Mouse (Mus musculus) hindbrain, embryonic 16.5 days (tissue): ENCODE measurements around the gene Ndufb3. TPM values are rescaled to one million over a fixed set of nuclear protein-coding genes. Genes with fewer than 3 reads are reported as not detected.
A peak's percentile ranks its signal among the peaks of the same experiment; 100 is the strongest.
"Not testable (repeated sequence)": the region's sequence is repeated elsewhere in the genome, so short reads cannot be mapped to it uniquely, and the experiment has no call there.

ENCODE experiments used
- ATAC-seq: fragments of 200-750 bp; cut with Nextera tagmentation; 2 replicates; pipeline ENCODE4 v1.8.0; 2017; ENCODE audit warnings: moderate TSS enrichment, moderate library complexity
- H3K27ac ChIP-seq: fragments of 300-500 bp; sonication (generic); 2 replicates; pipeline ENCODE4 v1.5.1; 2014; ENCODE audit warnings: low read depth, mild to moderate bottlenecking, control low read depth, low read length, moderate library complexity
- H3K27me3 ChIP-seq: fragments of 300-500 bp; sonication (generic); replicated peaks from 2 replicates; pipeline ENCODE4 v1.6.1; 2014; ENCODE audit warnings: low read length; ENCODE audit not compliant: control insufficient read depth, insufficient read depth
- H3K36me3 ChIP-seq: fragments of 300-500 bp; sonication (generic); 2 replicates; pipeline ENCODE4 v1.6.1; 2014; ENCODE audit warnings: mild to moderate bottlenecking, low read length, moderate library complexity, mixed read lengths; ENCODE audit not compliant: control insufficient read depth, insufficient read depth
- H3K4me1 ChIP-seq: fragments of 300-500 bp; sonication (generic); 2 replicates; pipeline ENCODE4 v1.6.1; 2014; ENCODE audit warnings: low read depth, low read length; ENCODE audit not compliant: control insufficient read depth, insufficient read depth
- H3K4me2 ChIP-seq: fragments of 300-500 bp; sonication (generic); 2 replicates; pipeline ENCODE4 v1.6.1; 2014; ENCODE audit warnings: mild to moderate bottlenecking, low read length, control low read depth, moderate library complexity
- H3K4me3 ChIP-seq: fragments of 300-500 bp; sonication (generic); 2 replicates; pipeline ENCODE4 v1.5.1; 2014; ENCODE audit warnings: mild to moderate bottlenecking, low read length, control low read depth, moderate library complexity
- H3K9ac ChIP-seq: fragments of 300-500 bp; sonication (generic); 2 replicates; pipeline ENCODE4 v1.6.1; 2014; ENCODE audit warnings: low read depth, mild to moderate bottlenecking, control low read depth, low read length, moderate library complexity
- H3K9me3 ChIP-seq: fragments of 300-500 bp; sonication (generic); 2 replicates; pipeline ENCODE4 v1.6.1; 2014; ENCODE audit warnings: mild to moderate bottlenecking, low read length, moderate library complexity; ENCODE audit not compliant: control insufficient read depth
- WGBS: fragments of 180-500 bp; shearing (Covaris S2); extraction: QIAGEN DNeasy Blood & Tissue Kit; methylation state at CpG from one replicate; pipeline ENCODE4 v1.1.7; 2014; 5-methylcytosine and 5-hydroxymethylcytosine counted together
- polyA plus RNA-seq: library from polyadenylated mRNA; unstranded; fragments of >200 nt; fragmentation: Nextera tagmentation; extraction: Ambion mirVana; gene quantifications from 2 replicates; pipeline ENCODE4 v1.2.1, GENCODE M21; 2015

Ndufb3 gene
- polyA plus RNA-seq, result 167 and 196 TPM in 2 replicates

GRCm38 (mm10) chr1:58586171-58586997 is at the start of gene Ndufb3, which contains the start of gene Fam126b:
Ndufb3 (plus strand) TSS chr1:58586384.
Fam126b (minus strand) TSS chr1:58586323.
- Histone ChIP-seq H3K4me3 (peak within 1 kb of the TSS; percentile 92), H3K27ac (peak within 1 kb of the TSS; percentile 87), H3K9ac (peak within 1 kb of the TSS; percentile 91), H3K36me3 (peaks cover 1% of the 10 kb centered on the region; the same call in 1 of the 2 replicates), H3K27me3 (no peaks in the 10 kb centered on the region), H3K4me2 (peak within 1 kb of the TSS; percentile 90), H3K9me3 (no peaks in the 10 kb centered on the region), H3K4me1 (peaks cover 12% of the 10 kb centered on the region)
- peak; percentile 99 for ATAC-seq
- WGBS, result under 1% methylated on average over 39 of the region's 41 CpGs

- ATAC-seq, result no peak
- no peaks in the 10 kb centered on the region for H3K27me3 ChIP-seq
- H3K4me3 ChIP-seq, result no peak overlapping the region
- no peaks in the 10 kb centered on the region for H3K4me1 ChIP-seq
- H3K9me3 ChIP-seq, result no peaks in the 10 kb centered on the region
- H3K36me3 ChIP-seq, result peaks cover 29% of the 10 kb centered on the region
- no peak overlapping the region for H3K4me2 ChIP-seq
- WGBS, result 90% methylated on average over 1 of the region's 1 CpGs
- no peak overlapping the region for H3K9ac ChIP-seq
- H3K27ac ChIP-seq, result no peak overlapping the region
Observed at GRCm38 (mm10) chr1:58541386-58541785, 44.8 kb upstream of the Ndufb3 start.

DNA sequence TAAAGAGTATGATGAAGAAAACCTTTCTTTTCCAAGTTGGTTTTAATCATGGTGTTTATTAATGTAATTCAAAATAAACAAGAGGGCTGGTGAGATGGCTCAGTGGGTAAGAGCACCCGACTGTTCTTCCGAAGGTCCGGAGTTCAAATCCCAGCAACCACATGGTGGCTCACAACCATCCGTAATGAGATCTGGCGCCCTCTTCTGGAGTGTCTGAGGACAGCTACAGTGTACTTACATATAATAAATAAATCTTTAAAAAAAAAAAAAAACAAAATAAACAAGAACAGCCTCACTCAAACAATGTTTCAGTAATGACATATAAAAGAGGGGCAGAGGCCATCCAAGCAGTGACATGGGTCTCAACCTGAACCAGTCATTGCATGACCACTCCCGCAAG is 25.8 kb upstream of the Ndufb3 start:
- H3K9ac ChIP-seq, H3K4me2 ChIP-seq, H3K36me3 ChIP-seq, H3K27ac ChIP-seq, ATAC-seq, H3K27me3 ChIP-seq, H3K4me3 ChIP-seq, H3K4me1 ChIP-seq, H3K9me3 ChIP-seq: not testable (repeated sequence)
- 93% methylated on average over 6 of the region's 6 CpGs for WGBS

- 94% methylated on average over 1 of the region's 1 CpGs for WGBS
- Histone ChIP-seq H3K9ac (no peak overlapping the region), H3K9me3 (no peaks in the 10 kb centered on the region), H3K27me3 (no peaks in the 10 kb centered on the region), H3K4me3 (no peak overlapping the region), H3K27ac (no peak overlapping the region), H3K36me3 (no peaks in the 10 kb centered on the region), H3K4me2 (no peak overlapping the region), H3K4me1 (no peaks in the 10 kb centered on the region)
- ATAC-seq, result no peak
Observed at GRCm38 (mm10) chr1:58562455-58562854, 23.7 kb upstream of the Ndufb3 start.

- Histone ChIP-seq H3K9me3 (no peaks in the 10 kb centered on the region), H3K4me1 (no peaks in the 10 kb centered on the region), H3K27me3 (no peaks in the 10 kb centered on the region), H3K36me3 (no peaks in the 10 kb centered on the region), H3K4me2 (no peak overlapping the region), H3K4me3 (no peak overlapping the region), H3K27ac (no peak overlapping the region), H3K9ac (no peak overlapping the region)
- ATAC-seq, result no peak
- WGBS, result 94% methylated on average over 5 of the region's 5 CpGs
Observed at GRCm38 (mm10) chr1:58564981-58565380, 21.2 kb upstream of the Ndufb3 start.

- no peaks in the 10 kb centered on the region for H3K27me3 ChIP-seq
- H3K4me2 ChIP-seq, result no peak overlapping the region
- H3K9me3 ChIP-seq, result no peaks in the 10 kb centered on the region
- no peaks in the 10 kb centered on the region for H3K36me3 ChIP-seq
- no peak overlapping the region for H3K9ac ChIP-seq
- H3K4me1 ChIP-seq, result no peaks in the 10 kb centered on the region
- no peak overlapping the region for H3K4me3 ChIP-seq
- no peak overlapping the region for H3K27ac ChIP-seq
- no peak for ATAC-seq
Observed at GRCm38 (mm10) chr1:58566621-58567020, 19.6 kb upstream of the Ndufb3 start.

GRCm38 (mm10) chr1:58568456-58569130 is 17.6 kb upstream of the Ndufb3 start:
- Histone ChIP-seq H3K27ac (no peak overlapping the region), H3K9ac (no peak overlapping the region), H3K4me2 (no peak overlapping the region), H3K9me3 (no peaks in the 10 kb centered on the region), H3K4me3 (no peak overlapping the region), H3K27me3 (no peaks in the 10 kb centered on the region), H3K4me1 (no peaks in the 10 kb centered on the region), H3K36me3 (no peaks in the 10 kb centered on the region)
- ATAC-seq, result no peak

GRCm38 (mm10) chr1:58570437-58570836 is 15.7 kb upstream of the Ndufb3 start:
- Histone ChIP-seq H3K36me3 (no peaks in the 10 kb centered on the region), H3K27me3 (no peaks in the 10 kb centered on the region), H3K9me3 (no peaks in the 10 kb centered on the region), H3K4me2 (no peak overlapping the region), H3K9ac (no peak overlapping the region), H3K4me3 (no peak overlapping the region), H3K27ac (no peak overlapping the region), H3K4me1 (no peaks in the 10 kb centered on the region)
- ATAC-seq, result no peak
- WGBS, result 45% methylated on average over 4 of the region's 4 CpGs

DNA sequence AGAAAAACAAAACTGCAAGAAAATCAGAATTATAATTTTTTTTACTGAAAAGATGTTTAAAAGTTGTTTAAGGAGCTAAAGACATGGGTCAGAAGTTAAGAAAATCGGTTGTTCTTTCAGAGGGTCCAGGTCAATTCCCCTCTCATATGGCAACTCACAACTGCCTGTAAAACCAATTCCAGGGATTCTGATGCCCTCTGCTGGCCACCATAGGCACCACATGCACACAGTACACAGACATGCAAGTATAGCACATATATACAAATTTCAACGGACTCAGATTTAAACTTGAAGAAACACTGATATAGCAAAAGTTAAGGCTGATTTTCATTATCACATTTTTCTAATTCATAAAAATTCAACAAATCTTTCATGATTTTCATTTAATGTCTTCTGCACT is 7.0 kb upstream of the Ndufb3 start:
- no peak for ATAC-seq
- no peaks in the 10 kb centered on the region for H3K9me3 ChIP-seq
- H3K27me3 ChIP-seq, result no peaks in the 10 kb centered on the region
- WGBS, result 84% methylated on average over 2 of the region's 2 CpGs
- no peak overlapping the region for H3K27ac ChIP-seq
- H3K4me1 ChIP-seq, result no peaks in the 10 kb centered on the region
- no peaks in the 10 kb centered on the region for H3K36me3 ChIP-seq
- H3K4me3 ChIP-seq, result no peak overlapping the region
- H3K9ac ChIP-seq, result no peak overlapping the region
- no peak overlapping the region for H3K4me2 ChIP-seq
